In genomic region chr8:88621408-88621807, GRCm38 (mm10) we compare ENCODE assay signal across 7 mouse cellular contexts. TPM values are rescaled to one million over a fixed set of nuclear protein-coding genes. Genes with fewer than 3 reads are reported as not detected.
DNase-seq lines count a peak whose midpoint lies in the region.

No protein-coding gene starts in this region.

- peak; percentile 48 for DNase-seq in R1 (ENCODE audit: low read depth, low spot score)
- DNase-seq in cerebellum, adult 18-20 months: peak; percentile 80 to 88
- DNase-seq in frontal cortex, adult 2 months (ENCODE audit: extremely low spot score in 1 of 2, low spot score in 1 of 2): peak; percentile 34 to 91
- DNase-seq in hindlimb bud, embryonic 11.5 days (ENCODE audit: extremely low spot score, low read depth, low spot score): peak; percentile 41
- DNase-seq in layer of hippocampus, postnatal 36 days: peak; percentile 75 to 81
- DNase-seq in mesoderm, embryonic 11.5 days (ENCODE audit: low read depth, low spot score): peak; percentile 71
- DNase-seq in skeletal muscle tissue, adult 2 months (ENCODE audit: low read depth, low spot score): peak; percentile 37

RNA-seq across cellular contexts. Expression of gene Snx20, which starts 14.5 kb away (rescaled TPM):
- 1.2 and 1.3 TPM in 2 replicates for polyA plus RNA-seq in frontal cortex, adult 2 months (2012; rRNA removed)
- total RNA-seq in layer of hippocampus, postnatal 36 days (2021): 1 to 10 TPM; 1.2 to 1.6 TPM

RNA-seq across cellular contexts. Expression of gene Nod2, which starts 25.7 kb away (rescaled TPM):
- 0.17 and 0.18 TPM in 2 replicates for polyA plus RNA-seq in frontal cortex, adult 2 months (2012; rRNA removed)
- total RNA-seq in layer of hippocampus, postnatal 36 days (2021): under 1 TPM; 0.27 to 0.30 TPM

Comparison
In these comparisons a context has a peak if more than half of its experiments do, and no peak if none do; other contexts are left out.
1. Peak in every context shown above with its lines: DNase-seq.